Mouse (Mus musculus): ENCODE data around the gene Lrrc75a. TPM values are rescaled to one million over a fixed set of nuclear protein-coding genes. Genes with fewer than 3 reads are reported as not detected.

Lrrc75a gene
- polyA plus RNA-seq (2015; fragmentation: Nextera tagmentation; extraction: Ambion mirVana): 10.0 and 10.5 TPM in 2 replicates

- Histone ChIP-seq H3K4me3 (replicated peaks) (peak within 1 kb of the TSS; percentile 76), H3K36me3 (no peaks in the 10 kb centered on the region), H3K4me2 (peak within 1 kb of the TSS; percentile 91), H3K9me3 (no peaks in the 10 kb centered on the region), H3K4me1 (peaks cover 47% of the 10 kb centered on the region), H3K27me3 (replicated peaks) (no peaks in the 10 kb centered on the region), H3K9ac (peak within 1 kb of the TSS; percentile 80), H3K27ac (peak within 1 kb of the TSS; percentile 87)
- 1% methylated on average over 69 of the region's 86 CpGs for WGBS
- peak; percentile 47 for ATAC-seq (ENCODE audit: insufficient read depth, low FRiP score, low read depth)
These were observed at the start of gene Lrrc75a for GRCm38 (mm10) chr11:62647661-62648590. Lrrc75a (minus strand) TSS chr11:62648523.

GRCm38 (mm10) chr11:62695126-62695525, 46.8 kb upstream of the Lrrc75a start:
- no peak overlapping the region for H3K27ac ChIP-seq
- no peak for ATAC-seq (ENCODE audit: insufficient read depth, low FRiP score, low read depth)
- H3K4me3 ChIP-seq (replicated peaks): no peak overlapping the region
- no peaks in the 10 kb centered on the region for H3K27me3 ChIP-seq (replicated peaks)
- no peaks in the 10 kb centered on the region for H3K9me3 ChIP-seq
- WGBS: 94% methylated on average over 8 of the region's 8 CpGs
- H3K4me1 ChIP-seq: no peaks in the 10 kb centered on the region
- no peak overlapping the region for H3K9ac ChIP-seq
- H3K4me2 ChIP-seq: no peak overlapping the region
- no peaks in the 10 kb centered on the region for H3K36me3 ChIP-seq

- H3K4me1 ChIP-seq: no peaks in the 10 kb centered on the region
- no peaks in the 10 kb centered on the region for H3K27me3 ChIP-seq (replicated peaks)
- H3K4me3 ChIP-seq (replicated peaks): no peak overlapping the region
- 21% methylated on average over 11 of the region's 11 CpGs for WGBS
- no peak overlapping the region for H3K9ac ChIP-seq
- no peaks in the 10 kb centered on the region for H3K9me3 ChIP-seq
- ATAC-seq (ENCODE audit: insufficient read depth, low FRiP score, low read depth): no peak
- no peak overlapping the region for H3K4me2 ChIP-seq
- H3K27ac ChIP-seq: no peak overlapping the region
- no peaks in the 10 kb centered on the region for H3K36me3 ChIP-seq
These were observed 45.2 kb upstream of the Lrrc75a start for GRCm38 (mm10) chr11:62693299-62694184.

- Histone ChIP-seq H3K4me2 (no peak overlapping the region), H3K27me3 (replicated peaks) (no peaks in the 10 kb centered on the region), H3K27ac (no peak overlapping the region), H3K9me3 (no peaks in the 10 kb centered on the region), H3K4me1 (no peaks in the 10 kb centered on the region), H3K36me3 (no peaks in the 10 kb centered on the region), H3K4me3 (replicated peaks) (no peak overlapping the region), H3K9ac (no peak overlapping the region)
- 86% methylated on average over 3 of the region's 3 CpGs for WGBS
- ATAC-seq (ENCODE audit: insufficient read depth, low FRiP score, low read depth): no peak
These were observed 43.3 kb upstream of the Lrrc75a start for GRCm38 (mm10) chr11:62691592-62691991.

GRCm38 (mm10) chr11:62679954-62680353, 31.6 kb upstream of the Lrrc75a start:
- no peak overlapping the region for H3K9ac ChIP-seq
- no peaks in the 10 kb centered on the region for H3K27me3 ChIP-seq (replicated peaks)
- no peak for ATAC-seq (ENCODE audit: insufficient read depth, low FRiP score, low read depth)
- no peaks in the 10 kb centered on the region for H3K36me3 ChIP-seq
- no peak overlapping the region for H3K4me3 ChIP-seq (replicated peaks)
- H3K4me1 ChIP-seq: peaks cover 2% of the 10 kb centered on the region; the same call in 1 of the 2 replicates
- no peak overlapping the region for H3K4me2 ChIP-seq
- H3K9me3 ChIP-seq: no peaks in the 10 kb centered on the region
- H3K27ac ChIP-seq: no peak overlapping the region
- 64% methylated on average over 4 of the region's 4 CpGs for WGBS

- Histone ChIP-seq H3K4me1 (peaks cover 2% of the 10 kb centered on the region; the same call in 1 of the 2 replicates), H3K9me3 (no peaks in the 10 kb centered on the region), H3K36me3 (no peaks in the 10 kb centered on the region), H3K4me3 (replicated peaks) (no peak overlapping the region), H3K27ac (no peak overlapping the region), H3K9ac (no peak overlapping the region), H3K4me2 (no peak overlapping the region), H3K27me3 (replicated peaks) (no peaks in the 10 kb centered on the region)
- 73% methylated on average over 7 of the region's 7 CpGs for WGBS
- ATAC-seq (ENCODE audit: insufficient read depth, low FRiP score, low read depth): no peak
These were observed 30.5 kb upstream of the Lrrc75a start for GRCm38 (mm10) chr11:62678778-62679354.

GRCm38 (mm10) chr11:62676290-62676596, 27.9 kb upstream of the Lrrc75a start:
- Histone ChIP-seq H3K36me3 (no peaks in the 10 kb centered on the region), H3K9me3 (no peaks in the 10 kb centered on the region), H3K4me1 (peaks cover 2% of the 10 kb centered on the region; the same call in 1 of the 2 replicates), H3K4me2 (no peak overlapping the region), H3K27me3 (replicated peaks) (no peaks in the 10 kb centered on the region), H3K9ac (no peak overlapping the region), H3K4me3 (replicated peaks) (no peak overlapping the region), H3K27ac (no peak overlapping the region)
- 88% methylated on average over 4 of the region's 4 CpGs for WGBS
- no peak for ATAC-seq (ENCODE audit: insufficient read depth, low FRiP score, low read depth)

GRCm38 (mm10) chr11:62675480-62676289, 27.4 kb upstream of the Lrrc75a start:
- 20% methylated on average over 17 of the region's 17 CpGs for WGBS
- peak overlapping the region; percentile 58 for H3K4me2 ChIP-seq
- no peaks in the 10 kb centered on the region for H3K36me3 ChIP-seq
- no peaks in the 10 kb centered on the region for H3K27me3 ChIP-seq (replicated peaks)
- H3K4me3 ChIP-seq (replicated peaks): peak overlapping the region; percentile 28
- peak overlapping the region; percentile 29; the same call in 1 of the 2 replicates for H3K9ac ChIP-seq
- no peak overlapping the region for H3K27ac ChIP-seq
- H3K9me3 ChIP-seq: no peaks in the 10 kb centered on the region
- H3K4me1 ChIP-seq: peaks cover 2% of the 10 kb centered on the region; the same call in 1 of the 2 replicates
- peak; percentile 88 for ATAC-seq (ENCODE audit: insufficient read depth, low FRiP score, low read depth)

- no peak for ATAC-seq (ENCODE audit: insufficient read depth, low FRiP score, low read depth)
- Histone ChIP-seq H3K27me3 (replicated peaks) (no peaks in the 10 kb centered on the region), H3K4me2 (no peak overlapping the region), H3K9ac (no peak overlapping the region), H3K4me3 (replicated peaks) (no peak overlapping the region), H3K9me3 (no peaks in the 10 kb centered on the region), H3K4me1 (no peaks in the 10 kb centered on the region), H3K27ac (no peak overlapping the region), H3K36me3 (0 out of 2 replicates have a peak, but pooled peaks cover 4% of the 10 kb centered on the region)
- 79% methylated on average over 6 of the region's 6 CpGs for WGBS
These were observed 21.7 kb upstream of the Lrrc75a start for GRCm38 (mm10) chr11:62670006-62670405.

- ATAC-seq (ENCODE audit: insufficient read depth, low FRiP score, low read depth): no peak
- 59% methylated on average over 12 of the region's 12 CpGs for WGBS
- Histone ChIP-seq H3K4me1 (no peaks in the 10 kb centered on the region), H3K4me2 (no peak overlapping the region), H3K9ac (no peak overlapping the region), H3K27ac (no peak overlapping the region), H3K36me3 (0 out of 2 replicates have a peak, but pooled peaks cover 4% of the 10 kb centered on the region), H3K27me3 (replicated peaks) (no peaks in the 10 kb centered on the region), H3K4me3 (replicated peaks) (no peak overlapping the region), H3K9me3 (no peaks in the 10 kb centered on the region)
These were observed 21.1 kb upstream of the Lrrc75a start for GRCm38 (mm10) chr11:62669471-62669870.

GRCm38 (mm10) chr11:62668986-62669385, 20.7 kb upstream of the Lrrc75a start:
- Histone ChIP-seq H3K9ac (no peak overlapping the region), H3K4me3 (replicated peaks) (no peak overlapping the region), H3K9me3 (no peaks in the 10 kb centered on the region), H3K4me1 (no peaks in the 10 kb centered on the region), H3K36me3 (0 out of 2 replicates have a peak, but pooled peaks cover 4% of the 10 kb centered on the region), H3K4me2 (no peak overlapping the region), H3K27me3 (replicated peaks) (no peaks in the 10 kb centered on the region), H3K27ac (no peak overlapping the region)
- WGBS: 87% methylated on average over 5 of the region's 5 CpGs
- no peak for ATAC-seq (ENCODE audit: insufficient read depth, low FRiP score, low read depth)
